Mouse (Mus musculus) stomach, postnatal 0 days (tissue): Measurements from ENCODE around the gene Cntd1. TPM values are rescaled to one million over a fixed set of nuclear protein-coding genes. Genes with fewer than 3 reads are reported as not detected.

Experiments
- ATAC-seq: fragments of 200-750 bp; cut with Nextera tagmentation; 2 replicates; pipeline ENCODE4 v1.8.0; 2017; ENCODE audit not compliant: low FRiP score, low TSS enrichment
- DNase-seq: peaks from one replicate; pipeline ENCODE4 v3.0.0-alpha.2; 2016; ENCODE audit warnings: low spot score
- H3K27ac ChIP-seq: fragments of 300-500 bp; sonication (generic); replicated peaks from 2 replicates; pipeline ENCODE4 v1.5.1; 2014; ENCODE audit warnings: mild to moderate bottlenecking, control low read depth
- H3K27me3 ChIP-seq: fragments of 300-500 bp; sonication (generic); 2 replicates; pipeline ENCODE4 v1.6.1; 2014; ENCODE audit warnings: low read length; ENCODE audit not compliant: control insufficient read depth, insufficient read depth
- H3K36me3 ChIP-seq: fragments of 300-500 bp; sonication (generic); 2 replicates; pipeline ENCODE4 v1.6.1; 2014; ENCODE audit warnings: low read length, mixed read lengths; ENCODE audit not compliant: control insufficient read depth, insufficient read depth
- H3K4me1 ChIP-seq: fragments of 300-500 bp; sonication (generic); replicated peaks from 2 replicates; pipeline ENCODE4 v1.6.1; 2014; ENCODE audit warnings: antibody characterized with exemption; ENCODE audit not compliant: control insufficient read depth, insufficient read depth
- H3K4me2 ChIP-seq: fragments of 300-500 bp; sonication (generic); replicated peaks from 2 replicates; pipeline ENCODE4 v1.6.1; 2014; ENCODE audit warnings: low read depth, mild to moderate bottlenecking, control low read depth, moderate library complexity
- H3K4me3 ChIP-seq: fragments of 300-500 bp; sonication (generic); 2 replicates; pipeline ENCODE4 v1.5.1; 2014; ENCODE audit warnings: low read depth, low read length, control low read depth
- H3K9ac ChIP-seq: fragments of 300-500 bp; sonication (generic); 2 replicates; pipeline ENCODE4 v1.6.1; 2014; ENCODE audit warnings: mild to moderate bottlenecking, low read length, control low read depth, mixed read lengths
- H3K9me3 ChIP-seq: fragments of 300-500 bp; sonication (generic); 2 replicates; pipeline ENCODE4 v1.6.1; 2016; ENCODE audit warnings: low read length; ENCODE audit not compliant: control insufficient read depth
- CTCF ChIP-seq: IDR thresholded peaks from 2 replicates; pipeline ENCODE4 v1.5.1; 2016; ENCODE audit warnings: antibody characterized with exemption, low read depth, mild to moderate bottlenecking, moderate library complexity
- EP300 ChIP-seq: optimal IDR thresholded peaks from 2 replicates; pipeline ENCODE3; 2016; ENCODE audit warnings: antibody characterized with exemption
- WGBS: fragments of 180-500 bp; shearing (Covaris S2); extraction: QIAGEN DNeasy Blood & Tissue Kit; methylation state at CpG from one replicate; pipeline ENCODE4 v1.1.7; 2014; 5-methylcytosine and 5-hydroxymethylcytosine counted together
- polyA plus RNA-seq: library from polyadenylated mRNA; unstranded; fragments of >200 nt; fragmentation: Nextera tagmentation; extraction: Ambion mirVana; gene quantifications from 2 replicates; pipeline ENCODE4 v1.2.1, GENCODE M21; 2015

Cntd1 gene
- polyA plus RNA-seq, 1 experiment from 2014 or later = 0.33 TPM

GRCm38 (mm10) chr11:101334516-101334915, 55.7 kb downstream of the Cntd1 start:
- TF ChIP-seq CTCF (no peak), EP300 (no peak)
- Histone ChIP-seq H3K27ac (no peak overlapping the region), H3K4me3 (peak overlapping the region; percentile 36; the same call in 1 of the 2 replicates), H3K36me3 (no peaks in the 10 kb centered on the region), H3K4me1 (no peaks in the 10 kb centered on the region), H3K27me3 (no peaks in the 10 kb centered on the region), H3K9me3 (no peaks in the 10 kb centered on the region), H3K9ac (no peak overlapping the region), H3K4me2 (peak overlapping the region; percentile 53)
- WGBS = 27% methylated on average over 6 of the region's 6 CpGs
- no peak for ATAC-seq
- no peak for DNase-seq

GRCm38 (mm10) chr11:101335685-101336084, 56.9 kb downstream of the Cntd1 start:
- peak; percentile 45 for DNase-seq
- no peak for ATAC-seq
- no peaks in the 10 kb centered on the region for H3K36me3 ChIP-seq
- no peak overlapping the region for H3K27ac ChIP-seq
- no peak overlapping the region for H3K9ac ChIP-seq
- no peak overlapping the region for H3K4me3 ChIP-seq
- H3K4me1 ChIP-seq = no peaks in the 10 kb centered on the region
- H3K27me3 ChIP-seq = no peaks in the 10 kb centered on the region
- no peak overlapping the region for H3K4me2 ChIP-seq
- WGBS = 77% methylated on average over 9 of the region's 9 CpGs
- no peaks in the 10 kb centered on the region for H3K9me3 ChIP-seq
- peak; percentile 52 for TF ChIP-seq CTCF
- TF ChIP-seq EP300 = no peak

GRCm38 (mm10) chr11:101338123-101338760, 59.4 kb downstream of the Cntd1 start:
- H3K9ac ChIP-seq = no peak overlapping the region
- DNase-seq = peak; percentile 43

More at GRCm38 (mm10) chr11:101338123-101338760, 59.4 kb downstream of the Cntd1 start:
- no peaks in the 10 kb centered on the region for H3K9me3 ChIP-seq
- H3K27ac ChIP-seq = no peak overlapping the region
- WGBS = 2% methylated on average over 9 of the region's 9 CpGs
- no peaks in the 10 kb centered on the region for H3K36me3 ChIP-seq
- peak; percentile 58; the same call in 1 of the 2 replicates for ATAC-seq
- no peaks in the 10 kb centered on the region for H3K27me3 ChIP-seq
- no peak overlapping the region for H3K4me3 ChIP-seq
- no peaks in the 10 kb centered on the region for H3K4me1 ChIP-seq
- H3K4me2 ChIP-seq = peak overlapping the region; percentile 23
- TF ChIP-seq CTCF (no peak), EP300 (no peak)

Other genes starting within 250 kb of the Cntd1 start
- 16.0 and 17.1 TPM in 2 replicates for gene Naglu, start 209.0 kb upstream of the Cntd1 start, polyA plus RNA-seq
- 0.08 TPM in 1 of 2 replicates, not detected in the other for gene Hsd17b1, start 200.6 kb upstream of the Cntd1 start, polyA plus RNA-seq
- gene Coasy, start 196.4 kb upstream of the Cntd1 start, polyA plus RNA-seq = 26.4 and 26.8 TPM in 2 replicates
- gene Mlx, start 191.7 kb upstream of the Cntd1 start, polyA plus RNA-seq = 42.3 and 42.4 TPM in 2 replicates
- 10.6 and 11.8 TPM in 2 replicates for gene Psmc3ip, start 183.6 kb upstream of the Cntd1 start, polyA plus RNA-seq
- gene Retreg3, start 159.1 kb upstream of the Cntd1 start, polyA plus RNA-seq = 16.1 and 17.9 TPM in 2 replicates
- 29.7 and 29.8 TPM in 2 replicates for gene Tubg1, start 159.1 kb upstream of the Cntd1 start, polyA plus RNA-seq
- gene Tubg2, start 123.1 kb upstream of the Cntd1 start, polyA plus RNA-seq = 3.0 and 3.1 TPM in 2 replicates
- gene Cntnap1, start 108.5 kb upstream of the Cntd1 start, polyA plus RNA-seq = 0.52 and 0.94 TPM in 2 replicates
- gene Plekhh3, start 107.7 kb upstream of the Cntd1 start, polyA plus RNA-seq = 23.8 and 25.6 TPM in 2 replicates
- gene Ccr10, start 103.6 kb upstream of the Cntd1 start, polyA plus RNA-seq = 0.16 and 0.24 TPM in 2 replicates
- gene Ezh1, start 52.5 kb upstream of the Cntd1 start, polyA plus RNA-seq = 8.1 and 9.4 TPM in 2 replicates
- 62.3 and 64.9 TPM in 2 replicates for gene Ramp2, start 33.0 kb upstream of the Cntd1 start, polyA plus RNA-seq
- 141 and 157 TPM in 2 replicates for gene Vps25, start 25.3 kb upstream of the Cntd1 start, polyA plus RNA-seq
- 15.9 and 18.4 TPM in 2 replicates for gene Wnk4, start 18.4 kb upstream of the Cntd1 start, polyA plus RNA-seq
- 175 and 180 TPM in 2 replicates for gene Coa3, start 102 bp downstream of the Cntd1 start, polyA plus RNA-seq
- 102 and 110 TPM in 2 replicates for gene Becn1, start 23.3 kb downstream of the Cntd1 start, polyA plus RNA-seq
- 64.2 and 66.9 TPM in 2 replicates for gene Psme3, start 37.2 kb downstream of the Cntd1 start, polyA plus RNA-seq
- gene Aoc2, start 46.1 kb downstream of the Cntd1 start, polyA plus RNA-seq = 0.39 and 0.41 TPM in 2 replicates
- 5.1 TPM in 2 replicates for gene Aoc3, start 51.6 kb downstream of the Cntd1 start, polyA plus RNA-seq
- gene G6pc, start 88.5 kb downstream of the Cntd1 start, polyA plus RNA-seq = 0.27 and 0.35 TPM in 2 replicates
- gene Aarsd1, start 138.6 kb downstream of the Cntd1 start, polyA plus RNA-seq = 29.8 and 30.0 TPM in 2 replicates
- gene Gm27029, start 145.8 kb downstream of the Cntd1 start, polyA plus RNA-seq = 3.1 TPM in 2 replicates
- 11.3 and 11.5 TPM in 2 replicates for gene Rundc1, start 146.1 kb downstream of the Cntd1 start, polyA plus RNA-seq
- gene Ptges3l, start 146.3 kb downstream of the Cntd1 start, polyA plus RNA-seq = 11.1 and 13.4 TPM in 2 replicates
- 317 and 371 TPM in 2 replicates for gene Rpl27, start 163.3 kb downstream of the Cntd1 start, polyA plus RNA-seq
- 37.4 and 37.5 TPM in 2 replicates for gene Ifi35, start 169.4 kb downstream of the Cntd1 start, polyA plus RNA-seq
- 15.3 and 16.1 TPM in 2 replicates for gene Rnd2, start 186.0 kb downstream of the Cntd1 start, polyA plus RNA-seq
- 63.4 and 71.1 TPM in 2 replicates for gene Vat1, start 187.2 kb downstream of the Cntd1 start, polyA plus RNA-seq